Mouse (Mus musculus) embryo, embryonic 10.5 days (tissue): ENCODE data around the gene H2-DMb1.
A peak's percentile ranks its signal among the peaks of the same experiment; 100 is the strongest.

ENCODE experiments used
- DNase-seq: peaks from one replicate; pipeline ENCODE4 v3.0.0-alpha.2; 2015; ENCODE audit warnings: low spot score

The H2-DMb1 gene

DNA sequence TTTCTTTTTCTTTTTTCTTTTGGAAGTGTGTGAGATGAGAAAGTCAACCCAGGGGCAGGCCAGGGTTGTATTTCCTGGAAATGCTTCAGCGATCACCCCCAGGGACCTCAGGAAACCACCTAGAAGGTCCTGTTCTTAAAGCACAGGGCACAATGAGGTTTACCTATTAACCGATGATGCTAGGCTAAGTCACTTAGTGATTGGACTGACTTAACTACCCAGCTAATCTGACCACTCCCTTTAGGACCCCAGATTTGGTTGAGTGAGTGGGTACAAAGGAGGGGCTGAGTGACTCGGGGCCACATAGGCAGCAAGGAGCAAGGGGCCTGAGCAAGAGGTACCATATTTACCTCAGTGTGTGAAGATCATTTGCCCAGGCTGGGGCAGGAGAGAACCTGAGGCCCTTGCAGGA is 7.9 kb upstream of the H2-DMb1 start:
- DNase-seq, result no peak

GRCm38 (mm10) chr17:34155534-34155933 is 2.7 kb downstream of the H2-DMb1 start:
- DNase-seq, result no peak

DNA sequence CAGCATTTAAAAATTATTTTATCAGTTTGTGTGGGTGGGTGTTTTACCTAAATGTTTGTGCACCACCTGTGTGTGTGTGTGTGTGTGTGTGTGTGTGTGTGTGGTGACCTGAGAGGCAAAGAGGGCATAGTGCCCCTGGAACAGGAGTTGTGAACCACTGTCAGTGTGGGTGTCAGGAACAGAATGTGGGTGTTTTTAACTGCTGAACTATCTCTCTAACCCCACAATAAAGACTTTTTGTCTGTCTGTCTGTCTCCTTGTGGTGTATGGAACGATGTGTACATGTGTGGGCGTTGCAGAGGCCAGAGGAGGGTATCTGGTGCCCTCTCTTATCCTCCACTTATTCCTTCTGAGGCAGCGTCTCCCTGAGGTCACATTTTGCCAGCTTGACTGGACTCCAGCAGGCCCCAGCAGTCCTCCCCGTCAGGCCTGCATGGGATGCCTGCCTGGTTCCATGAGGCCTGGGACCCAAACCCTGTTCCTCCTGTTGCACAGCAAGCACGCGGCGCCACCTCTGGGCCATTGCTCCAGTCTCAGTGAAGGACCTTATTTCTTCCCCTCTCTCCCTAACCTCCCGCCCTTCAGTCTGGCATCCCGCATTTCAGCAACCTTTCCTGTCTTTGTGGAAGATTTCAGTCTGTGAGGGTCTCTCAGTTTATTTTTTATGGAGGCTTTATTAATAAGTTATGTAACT is 11.5 kb downstream of the H2-DMb1 start:
- DNase-seq, result peak; percentile 13

GRCm38 (mm10) chr17:34165033-34165730 is 12.3 kb downstream of the H2-DMb1 start:
- DNase-seq, result no peak

GRCm38 (mm10) chr17:34169279-34169678 is 16.4 kb downstream of the H2-DMb1 start:
- peak; percentile 63 for DNase-seq

GRCm38 (mm10) chr17:34170487-34170876 is 17.6 kb downstream of the H2-DMb1 start:
- DNase-seq, result no peak

- peak; percentile 85 for DNase-seq
Measured at GRCm38 (mm10) chr17:34170877-34171498, 18.1 kb downstream of the H2-DMb1 start.

DNA sequence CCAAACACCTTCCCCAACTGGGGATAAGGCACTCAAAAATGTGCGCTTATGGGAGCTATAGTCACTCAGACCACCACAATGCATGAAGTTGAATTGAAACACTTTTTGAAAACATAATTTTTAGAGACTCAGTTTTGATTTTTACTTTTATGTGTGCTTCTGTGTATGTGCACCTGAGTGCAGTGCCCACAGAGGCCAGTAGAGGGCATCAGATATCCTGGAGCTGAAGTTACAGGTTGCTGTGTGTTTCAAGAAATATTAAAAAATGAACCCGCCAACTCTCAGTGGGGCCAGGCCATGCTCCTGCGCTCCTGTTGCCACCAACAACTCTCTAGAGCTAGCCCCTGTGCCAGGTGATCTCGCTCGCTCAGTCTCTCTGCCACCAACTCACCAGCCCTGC is 19.7 kb downstream of the H2-DMb1 start:
- no peak for DNase-seq

GRCm38 (mm10) chr17:34174075-34174474 is 21.2 kb downstream of the H2-DMb1 start:
- DNase-seq, result no peak

DNA sequence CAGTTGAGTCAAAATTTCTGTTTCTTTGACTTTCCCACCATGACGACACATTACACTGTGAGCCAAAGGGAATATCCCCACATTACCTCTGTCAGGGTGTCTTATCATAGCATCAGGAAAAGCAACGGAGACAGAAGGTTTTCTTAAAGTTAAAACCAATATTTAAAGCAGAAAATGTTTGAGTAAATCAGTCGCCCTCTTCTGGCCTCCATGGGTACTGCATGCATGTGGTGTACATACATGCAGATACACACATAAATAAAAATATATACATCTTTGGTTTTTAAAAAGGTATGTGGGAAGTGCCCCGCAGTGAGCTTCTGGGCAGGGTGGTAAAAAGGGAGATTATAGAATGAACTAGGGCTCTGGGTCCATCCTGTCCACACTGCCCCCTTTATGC is 24.3 kb downstream of the H2-DMb1 start:
- DNase-seq, result no peak

- no peak for DNase-seq
Measured at GRCm38 (mm10) chr17:34179019-34179418, 26.1 kb downstream of the H2-DMb1 start.

DNA sequence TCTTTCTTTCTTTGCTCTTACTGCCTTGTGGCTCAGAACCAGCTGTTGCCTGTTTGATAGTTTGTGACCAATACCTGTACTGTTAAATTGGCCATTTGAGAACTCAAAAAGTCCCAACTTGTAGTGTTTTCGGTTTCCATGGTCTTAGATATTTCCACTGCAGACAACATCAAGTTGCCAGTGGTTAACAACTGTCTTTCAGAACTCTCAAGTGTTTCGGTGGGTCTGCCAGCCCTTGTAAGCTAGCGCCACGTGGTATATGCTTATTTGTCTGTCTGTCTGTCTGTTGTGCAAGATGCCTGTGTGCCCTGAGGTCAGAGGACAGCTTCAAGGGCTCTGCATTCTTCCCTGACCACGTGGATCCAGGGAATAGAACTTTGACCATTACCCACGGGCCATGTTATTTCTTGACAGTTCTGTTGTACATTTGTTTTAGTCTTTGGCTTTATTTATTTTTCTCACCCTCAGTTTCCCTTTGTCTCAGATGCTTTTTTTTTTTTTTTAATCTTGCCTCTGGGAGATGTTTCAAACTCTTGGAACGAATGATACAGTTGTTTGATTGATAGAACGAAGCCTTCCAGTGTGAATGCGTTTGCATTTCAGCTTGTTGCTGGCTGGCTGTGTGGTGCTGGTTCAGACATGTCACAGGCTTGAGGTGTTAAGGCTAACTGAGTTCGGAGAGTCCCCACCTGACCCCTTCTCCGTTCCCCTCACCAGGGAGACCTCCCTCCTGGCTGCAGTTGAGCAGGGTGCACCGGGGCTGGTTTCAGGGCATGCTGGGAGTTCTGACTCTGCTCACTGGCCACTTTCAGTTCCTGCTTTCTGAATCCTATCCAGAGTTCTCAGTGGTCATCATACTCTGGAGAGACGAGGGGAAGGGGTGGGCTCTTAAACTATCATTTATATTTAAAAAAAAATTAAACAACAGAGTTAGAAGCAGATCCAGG is 27.3 kb downstream of the H2-DMb1 start:
- no peak for DNase-seq

DNA sequence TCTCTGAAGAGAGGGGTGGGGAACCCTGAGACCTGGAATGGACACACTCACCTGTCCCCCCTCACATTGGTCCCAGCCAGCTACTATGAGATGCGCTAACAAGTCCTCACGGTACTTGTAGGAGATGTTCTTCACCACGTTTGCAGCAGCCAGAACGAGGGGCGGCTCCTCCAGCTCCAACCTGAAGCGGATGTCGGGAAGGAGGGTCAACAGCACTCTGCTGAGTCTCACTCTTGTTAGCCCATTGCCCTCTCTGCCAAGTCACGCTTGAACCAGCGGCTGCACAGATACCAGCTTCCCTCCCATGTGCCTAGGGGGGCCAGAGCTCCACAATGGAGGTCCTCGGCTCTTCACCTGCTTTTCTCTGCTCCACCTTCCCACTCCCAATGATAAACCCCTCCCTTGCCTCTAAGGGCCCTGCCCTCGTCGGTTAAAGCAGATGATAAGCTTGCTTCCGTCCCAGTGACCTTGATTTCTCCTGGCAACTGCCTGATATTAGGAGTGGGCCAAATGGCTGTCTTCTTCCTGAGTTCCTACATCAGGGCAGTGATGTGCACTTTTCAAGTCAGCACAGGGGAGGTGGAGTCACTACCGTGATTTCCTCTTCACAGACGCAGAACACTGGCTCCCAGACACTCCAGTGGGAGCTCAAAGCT is 30.8 kb downstream of the H2-DMb1 start:
- DNase-seq, result no peak

DNA sequence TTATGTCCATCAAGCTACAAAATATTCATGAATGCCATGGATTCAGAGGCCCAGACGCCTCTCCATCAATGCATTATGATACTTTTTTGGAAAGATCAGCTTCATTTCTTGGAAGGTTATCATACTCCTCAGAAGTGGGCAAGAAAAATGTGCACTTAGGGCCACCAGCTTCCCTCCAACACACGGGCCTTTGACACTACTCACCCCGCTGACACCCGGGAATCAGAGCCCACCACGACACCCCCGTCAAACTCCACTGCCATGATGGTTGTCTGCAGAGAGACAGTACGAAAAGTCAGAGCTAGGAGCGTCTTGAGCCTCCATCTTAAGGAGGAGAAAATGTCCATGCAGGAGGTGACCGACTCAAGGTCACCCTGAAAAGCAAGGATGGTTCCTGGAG is 32.7 kb downstream of the H2-DMb1 start:
- no peak for DNase-seq

- no peak for DNase-seq
Measured at GRCm38 (mm10) chr17:34186885-34187260, 34.0 kb downstream of the H2-DMb1 start.

DNA sequence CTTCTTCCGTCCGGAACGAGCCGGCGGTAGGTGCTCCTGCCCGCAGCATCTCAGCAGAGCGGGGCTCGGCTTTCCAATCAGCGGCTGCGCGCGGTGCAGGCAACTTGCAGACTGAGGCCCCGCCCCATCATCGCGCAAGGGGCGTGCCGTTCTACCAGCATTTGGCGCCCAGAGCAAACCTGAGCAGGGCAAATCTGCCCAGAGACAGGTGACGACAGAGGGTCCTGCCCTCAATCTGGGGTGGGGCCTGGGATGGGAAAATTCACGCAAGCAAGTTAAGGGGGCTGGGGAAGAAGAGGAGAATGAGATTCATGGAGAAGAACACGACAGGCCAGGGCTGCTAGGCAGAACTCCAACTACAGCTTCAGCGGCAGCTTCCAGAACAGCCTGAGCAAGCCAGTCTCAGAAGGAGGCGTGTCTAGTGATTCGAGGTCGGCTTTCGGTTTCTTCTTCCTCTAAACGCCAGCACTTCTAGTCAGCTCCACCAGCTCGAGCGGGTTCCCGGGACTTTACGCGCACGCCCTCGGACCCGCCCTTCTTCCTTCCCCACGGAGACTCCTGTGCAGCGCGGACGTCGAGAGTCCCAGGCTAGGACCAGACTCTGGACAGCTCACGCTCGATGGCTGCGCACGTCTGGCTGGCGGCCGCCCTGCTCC is 34.5 kb downstream of the H2-DMb1 start, which contains the start of the genes Tap1 and Psmb9:
Gene Tap1 (plus strand): TSS at position 293 of the 656 bp plus-strand sequence.
Gene Psmb9 (minus strand): TSS at position 504 of the 656 bp plus-strand sequence.
- peak; percentile 96 for DNase-seq

GRCm38 (mm10) chr17:34188010-34188409 is 35.1 kb downstream of the H2-DMb1 start:
- DNase-seq, result no peak

DNA sequence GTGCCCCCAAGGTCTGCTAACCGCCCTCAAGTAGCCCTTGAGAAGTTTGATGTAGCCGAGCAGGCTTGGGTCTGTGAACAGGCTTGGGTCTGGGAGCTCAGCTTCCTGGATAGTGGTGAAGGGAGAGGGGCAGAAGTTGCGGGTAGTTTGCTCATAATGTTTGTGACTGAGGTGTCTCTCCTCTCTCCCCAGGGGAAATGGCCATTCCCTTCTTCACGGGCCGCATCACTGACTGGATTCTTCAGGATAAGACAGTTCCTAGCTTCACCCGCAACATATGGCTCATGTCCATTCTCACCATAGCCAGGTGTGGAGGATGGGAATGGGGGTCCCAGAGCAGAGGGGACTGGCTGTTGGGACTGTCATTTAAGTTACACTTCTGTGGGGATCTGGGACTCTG is 36.1 kb downstream of the H2-DMb1 start:
- no peak for DNase-seq

DNA sequence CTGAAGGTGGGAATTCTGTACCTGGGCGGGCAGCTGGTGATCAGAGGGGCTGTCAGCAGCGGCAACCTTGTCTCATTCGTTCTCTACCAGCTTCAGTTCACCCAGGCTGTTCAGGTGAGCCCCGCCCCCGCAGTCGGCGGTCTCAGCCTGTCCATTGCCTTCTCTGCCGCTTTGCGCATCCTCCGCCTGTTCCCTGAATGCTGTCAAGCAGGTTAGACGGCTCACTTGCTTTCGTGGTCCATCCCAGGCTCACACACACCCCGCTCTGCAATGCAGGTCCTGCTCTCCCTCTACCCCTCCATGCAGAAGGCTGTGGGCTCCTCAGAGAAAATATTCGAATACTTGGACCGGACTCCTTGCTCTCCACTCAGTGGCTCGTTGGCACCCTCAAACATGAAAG is 40.0 kb downstream of the H2-DMb1 start:
- DNase-seq, result no peak

- no peak for DNase-seq
Measured at GRCm38 (mm10) chr17:34193468-34193867, 40.6 kb downstream of the H2-DMb1 start.

DNA sequence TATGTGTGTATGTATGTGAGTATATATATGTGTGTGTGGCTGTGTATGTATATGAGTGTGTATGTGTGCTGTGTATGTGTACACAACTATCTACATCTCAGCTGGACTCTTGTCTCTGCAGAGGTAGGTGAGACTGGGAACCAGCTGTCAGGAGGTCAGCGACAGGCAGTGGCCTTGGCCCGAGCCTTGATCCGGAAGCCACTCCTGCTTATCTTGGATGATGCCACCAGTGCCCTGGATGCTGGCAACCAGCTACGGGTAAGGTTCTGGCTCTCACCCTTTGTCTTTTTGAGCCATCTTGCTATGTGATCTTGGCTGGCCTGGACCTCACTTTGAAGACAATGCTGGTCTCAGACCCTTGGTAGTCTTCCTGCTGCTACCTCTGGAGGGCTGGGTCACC is 41.9 kb downstream of the H2-DMb1 start:
- no peak for DNase-seq
